Mouse (Mus musculus) cerebellum, adult 2 months (tissue): Measurements from ENCODE around the gene Phip.

Source experiments
- CTCF ChIP-seq: fragments of 200-500 bp; IDR thresholded peaks from 2 replicates; pipeline ENCODE4 v1.5.1; 2011; ENCODE audit warnings: low read depth, mild to moderate bottlenecking, control low read depth, low read length, moderate library complexity, borderline replicate concordance; ENCODE audit not compliant: insufficient read depth
- POLR2A ChIP-seq: fragments of 200-500 bp; IDR thresholded peaks from 2 replicates; pipeline ENCODE4 v1.6.1; 2011; ENCODE audit warnings: low read length, control low read depth, borderline replicate concordance; ENCODE audit not compliant: insufficient read depth

DNA sequence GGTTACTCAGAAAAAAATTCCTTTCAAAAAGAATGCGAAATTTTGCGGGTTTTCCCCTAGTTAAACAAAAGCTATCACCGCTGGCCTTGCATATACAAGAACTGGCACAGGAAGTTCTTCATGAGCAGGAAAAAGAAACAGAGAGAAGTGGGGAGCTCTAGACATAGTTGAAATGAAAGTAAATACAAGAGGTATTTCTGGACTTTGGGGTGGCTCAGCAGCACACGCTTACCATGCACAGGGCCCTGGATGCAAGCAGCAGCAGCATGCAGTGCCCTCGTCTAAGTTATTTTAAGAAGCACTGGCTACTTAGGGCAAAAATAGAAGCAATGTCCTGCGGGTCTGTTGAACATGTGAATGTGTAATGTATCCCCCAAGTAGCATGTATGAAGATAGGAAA is 48.4 kb upstream of the Phip start:
- TF ChIP-seq POLR2A: no peak
- TF ChIP-seq CTCF: no peak
